Mouse (Mus musculus) brain, embryonic 14.5 days (tissue): ENCODE results near the gene Olfr787. TPM values are rescaled to one million over a fixed set of nuclear protein-coding genes. Genes with fewer than 3 reads are reported as not detected.
A peak's percentile ranks its signal among the peaks of the same experiment; 100 is the strongest.

ENCODE experiments used
- DNase-seq: peaks from one replicate; pipeline ENCODE4 v3.0.0-alpha.2; 2011; ENCODE audit warnings: low read depth
- CTCF ChIP-seq: fragments of 200-500 bp; IDR thresholded peaks from 2 replicates; pipeline ENCODE4 v1.5.1; 2012; ENCODE audit warnings: inconsistent platforms, mild to moderate bottlenecking, moderate library complexity, borderline replicate concordance; ENCODE audit not compliant: insufficient read depth, insufficient read length; ENCODE audit errors: extremely low read depth
- POLR2A ChIP-seq: fragments of 200-500 bp; IDR thresholded peaks from 2 replicates; pipeline ENCODE4 v1.6.1; 2012; ENCODE audit warnings: mild to moderate bottlenecking, inconsistent platforms, borderline replicate concordance; ENCODE audit not compliant: poor library complexity, insufficient read depth, insufficient read length, severe bottlenecking; ENCODE audit errors: extremely low read depth
- polyA plus RNA-seq: library from polyadenylated mRNA; depleted of rRNA; stranded (reverse); fragments of >200 nt; gene quantifications from 2 replicates; pipeline ENCODE4 v1.2.3, GENCODE M21; 2012; rRNA removed

The Olfr787 gene
- polyA plus RNA-seq = not detected in 2 replicates

- DNase-seq = no peak
- TF ChIP-seq POLR2A = no peak
- TF ChIP-seq CTCF = no peak
Observed at GRCm38 (mm10) chr10:129461562-129461961, at the start of gene Olfr787. TSS of gene Olfr787 (plus strand) at chr10:129461862.

- TF ChIP-seq CTCF (no peak), POLR2A (no peak)
- no peak for DNase-seq
Observed at GRCm38 (mm10) chr10:129427006-129427405, 34.7 kb upstream of the Olfr787 start, which contains the start of gene Olfr786. TSS of gene Olfr786 (plus strand) at chr10:129427306.

DNA sequence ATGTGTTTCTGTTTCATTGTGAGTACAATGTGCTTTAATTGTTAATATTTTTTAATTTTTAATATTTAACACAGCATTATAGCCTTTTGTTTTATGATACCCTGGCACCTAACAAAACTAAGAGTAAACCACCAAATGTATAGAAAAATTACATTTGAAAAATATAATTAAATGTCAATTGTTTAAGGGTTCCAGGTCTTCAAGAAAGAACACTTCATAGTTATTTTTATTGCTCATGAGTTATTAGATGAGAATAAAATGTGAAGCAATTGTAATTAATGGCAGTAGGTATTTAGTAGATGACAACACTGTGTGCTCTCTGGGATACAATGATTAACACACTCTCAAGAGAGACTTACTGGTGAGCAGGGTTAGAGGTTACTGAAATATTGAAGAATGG, 9.0 kb downstream of the Olfr787 start, which contains the start of gene Olfr788:
TSS of gene Olfr788 (plus strand) at position 301 of the 400 bp plus-strand sequence.
- no peak for DNase-seq
- no peak for TF ChIP-seq CTCF
- no peak for TF ChIP-seq POLR2A

- TF ChIP-seq CTCF = no peak
- TF ChIP-seq POLR2A = no peak
- DNase-seq = peak; percentile 1
Observed at GRCm38 (mm10) chr10:129473256-129473655, 11.6 kb downstream of the Olfr787 start.

- DNase-seq = no peak
- no peak for TF ChIP-seq POLR2A
- no peak for TF ChIP-seq CTCF
Observed at GRCm38 (mm10) chr10:129473723-129474122, 12.1 kb downstream of the Olfr787 start.

DNA sequence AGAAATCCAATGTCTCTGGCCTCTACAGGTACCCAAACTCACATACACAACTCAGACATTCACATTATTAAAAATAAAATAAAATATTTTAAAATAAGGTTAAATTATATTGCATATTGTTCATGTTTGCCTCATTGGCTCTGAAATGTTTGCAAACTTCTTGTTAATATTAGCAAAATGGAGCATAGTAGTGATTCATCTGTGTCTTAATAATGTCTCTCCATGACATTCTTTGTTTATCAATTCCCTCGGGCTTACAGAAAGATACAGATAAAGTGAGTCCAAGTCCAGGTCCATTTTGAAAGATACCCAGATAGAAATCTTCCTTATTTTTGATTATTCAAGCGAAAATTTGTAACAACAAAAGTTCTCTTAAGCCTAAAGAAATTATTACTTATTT, 22.8 kb downstream of the Olfr787 start, which contains the start of gene Olfr789:
TSS of gene Olfr789 (plus strand) at position 301 of the 400 bp plus-strand sequence.
- DNase-seq = no peak
- TF ChIP-seq POLR2A (no peak), CTCF (no peak)

GRCm38 (mm10) chr10:129490101-129490500, 28.4 kb downstream of the Olfr787 start:
- no peak for DNase-seq
- TF ChIP-seq POLR2A (no peak), CTCF (no peak)

- DNase-seq = no peak
- no peak for TF ChIP-seq POLR2A
- TF ChIP-seq CTCF = no peak
Observed at GRCm38 (mm10) chr10:129498192-129498591, 36.5 kb downstream of the Olfr787 start, which contains the start of gene Olfr790. TSS of gene Olfr790 (plus strand) at chr10:129498492.

Other genes with a start within 250 kb of the Olfr787 start
- gene Olfr774, start 225.7 kb upstream of the Olfr787 start, polyA plus RNA-seq = not detected in 2 replicates
- not detected in 2 replicates for gene Olfr775, start 213.4 kb upstream of the Olfr787 start, polyA plus RNA-seq
- gene Olfr776, start 202.7 kb upstream of the Olfr787 start, polyA plus RNA-seq = not detected in 2 replicates
- gene Olfr777, start 190.4 kb upstream of the Olfr787 start, polyA plus RNA-seq = not detected in 2 replicates
- not detected in 2 replicates for gene Olfr780, start 143.7 kb upstream of the Olfr787 start, polyA plus RNA-seq
- gene Olfr781, start 133.0 kb upstream of the Olfr787 start, polyA plus RNA-seq = not detected in 2 replicates
- not detected in 2 replicates for gene Olfr782, start 113.0 kb upstream of the Olfr787 start, polyA plus RNA-seq
- 0.08 and 0.16 TPM in 2 replicates for gene Olfr784, start 77.8 kb upstream of the Olfr787 start, polyA plus RNA-seq
- not detected in 2 replicates for gene Olfr785, start 56.4 kb upstream of the Olfr787 start, polyA plus RNA-seq
- not detected in 2 replicates for gene Olfr786, start 34.6 kb upstream of the Olfr787 start, polyA plus RNA-seq
- gene Olfr788, start 9.1 kb downstream of the Olfr787 start, polyA plus RNA-seq = not detected in 2 replicates
- not detected in 2 replicates for gene Olfr789, start 22.9 kb downstream of the Olfr787 start, polyA plus RNA-seq
- not detected in 2 replicates for gene Olfr790, start 36.6 kb downstream of the Olfr787 start, polyA plus RNA-seq
- not detected in 2 replicates for gene Olfr791, start 59.9 kb downstream of the Olfr787 start, polyA plus RNA-seq
- not detected in 2 replicates for gene Olfr792, start 77.3 kb downstream of the Olfr787 start, polyA plus RNA-seq
- not detected in 2 replicates for gene Olfr794, start 105.8 kb downstream of the Olfr787 start, polyA plus RNA-seq
- gene Olfr796, start 150.7 kb downstream of the Olfr787 start, polyA plus RNA-seq = not detected in 2 replicates
- gene Olfr798, start 166.1 kb downstream of the Olfr787 start, polyA plus RNA-seq = not detected in 2 replicates
- gene Olfr799, start 175.6 kb downstream of the Olfr787 start, polyA plus RNA-seq = not detected in 2 replicates
- not detected in 2 replicates for gene Olfr800, start 195.8 kb downstream of the Olfr787 start, polyA plus RNA-seq
- not detected in 2 replicates for gene Olfr801, start 212.0 kb downstream of the Olfr787 start, polyA plus RNA-seq
- gene Olfr802, start 226.3 kb downstream of the Olfr787 start, polyA plus RNA-seq = not detected in 2 replicates
- not detected in 2 replicates for gene Olfr803, start 232.4 kb downstream of the Olfr787 start, polyA plus RNA-seq
- gene Olfr804, start 241.3 kb downstream of the Olfr787 start, polyA plus RNA-seq = not detected in 2 replicates